Mouse (Mus musculus) stomach, postnatal 0 days (tissue): ENCODE results near the gene Khdrbs2.

Source experiments
- CTCF ChIP-seq: IDR thresholded peaks from 2 replicates; pipeline ENCODE4 v1.5.1; 2016; ENCODE audit warnings: antibody characterized with exemption, low read depth, mild to moderate bottlenecking, moderate library complexity
- EP300 ChIP-seq: optimal IDR thresholded peaks from 2 replicates; pipeline ENCODE3; 2016; ENCODE audit warnings: antibody characterized with exemption

DNA sequence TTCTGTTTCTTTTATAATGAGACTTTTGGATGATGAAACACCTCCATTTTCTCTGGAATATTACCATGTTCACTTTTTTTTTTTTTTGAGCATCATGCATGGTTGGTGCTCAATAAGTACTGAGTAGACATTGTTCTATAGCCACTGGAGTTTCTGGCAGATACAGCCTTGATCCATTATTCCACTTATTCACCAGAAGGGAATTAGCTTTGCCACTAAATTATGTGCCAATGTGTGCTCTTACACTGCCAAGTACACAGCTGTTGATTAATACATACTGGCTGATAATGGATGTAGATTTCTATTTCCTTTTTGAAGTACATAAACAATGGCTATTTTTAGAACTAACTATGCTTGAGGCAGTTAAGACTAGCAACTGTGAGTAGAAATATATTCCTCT lies 137.1 kb downstream of the Khdrbs2 start:
- TF ChIP-seq EP300 (no peak), CTCF (no peak)
